In the genomic region with DNA sequence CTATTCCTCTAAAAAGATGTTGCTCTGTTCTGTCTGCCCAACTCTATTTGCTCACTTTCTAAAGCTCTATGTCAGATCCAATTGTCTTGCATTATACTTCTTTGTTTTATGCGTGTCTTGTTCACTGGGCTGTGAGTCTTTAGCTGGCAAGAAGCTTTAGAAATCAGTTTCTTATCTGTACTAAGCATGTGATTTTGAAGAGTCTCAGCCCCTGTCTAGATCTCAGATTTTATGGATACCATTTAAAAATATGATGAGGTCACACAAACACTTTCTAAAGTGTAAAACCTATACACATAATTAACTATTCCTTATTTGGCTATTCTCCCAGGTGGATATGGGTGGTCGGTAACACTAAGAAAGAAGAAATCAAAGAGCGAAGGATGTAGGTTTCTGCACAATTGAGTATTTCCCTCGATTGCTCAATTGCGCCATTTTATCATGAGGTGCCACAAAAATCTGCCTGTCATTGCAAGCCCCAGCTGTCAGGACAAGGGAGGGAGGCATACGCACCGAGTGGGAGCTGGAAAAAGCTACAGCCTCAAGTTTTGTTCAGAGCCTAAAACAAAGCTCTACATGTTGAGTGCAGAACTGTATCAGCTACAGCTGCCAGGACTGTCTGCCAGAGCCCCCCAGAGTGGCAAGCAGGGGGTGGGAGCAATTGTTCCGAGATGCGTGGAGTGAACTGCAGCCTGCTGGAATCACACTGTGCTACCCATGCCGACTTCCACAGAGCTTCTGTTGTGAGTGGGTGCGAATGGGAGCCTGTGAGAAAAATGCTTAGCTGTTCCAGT, we compare ENCODE assay signal across 8 mouse cellular contexts. TPM values are rescaled to one million over a fixed set of nuclear protein-coding genes. Genes with fewer than 3 reads are reported as not detected.
A peak's percentile ranks its signal among the peaks of the same experiment; 100 is the strongest.
DNase-seq lines count a peak whose midpoint lies in the region; ATAC-seq lines count a peak whose summit lies in the region.

No protein-coding gene starts in this region.

- ATAC-seq in midbrain, embryonic 12.5 days (ENCODE audit: low FRiP score, low read depth), result peak; percentile 68; the same call in 1 of the 2 replicates

- H3K4me1 ChIP-seq in midbrain, embryonic 12.5 days, result no peaks in the 10 kb centered on the region
- H3K4me1 ChIP-seq in midbrain, embryonic 10.5 days, result no peaks in the 10 kb centered on the region

- no peaks in the 10 kb centered on the region for H3K9me3 ChIP-seq in midbrain, embryonic 12.5 days
- H3K9me3 ChIP-seq in midbrain, embryonic 10.5 days (replicated peaks), result no peaks in the 10 kb centered on the region

- H3K4me3 ChIP-seq in midbrain, embryonic 12.5 days, result no peak overlapping the region
- no peak overlapping the region for H3K4me3 ChIP-seq in midbrain, embryonic 10.5 days

- no peaks in the 10 kb centered on the region for H3K27me3 ChIP-seq in midbrain, embryonic 12.5 days
- H3K27me3 ChIP-seq in midbrain, embryonic 10.5 days (ENCODE audit: low read depth, poor library complexity, severe bottlenecking), result no peaks in the 10 kb centered on the region

- H3K4me2 ChIP-seq in midbrain, embryonic 12.5 days (replicated peaks), result no peak overlapping the region

- WGBS in midbrain, embryonic 12.5 days, result 73% methylated on average over 11 of the region's 11 CpGs
- 83% methylated on average over 11 of the region's 11 CpGs for WGBS in midbrain, embryonic 10.5 days

- H3K27ac ChIP-seq in midbrain, embryonic 12.5 days (replicated peaks), result no peak overlapping the region
- H3K27ac ChIP-seq in midbrain, embryonic 10.5 days (replicated peaks), result no peak overlapping the region

- no peak overlapping the region for H3K9ac ChIP-seq in midbrain, embryonic 12.5 days (replicated peaks)

- DNase-seq in midbrain, embryonic 10.5 days (ENCODE audit: low spot score), result no peak
- DNase-seq in frontal cortex, adult 2 months (ENCODE audit: extremely low spot score in 1 of 2, low spot score in 1 of 2), result peak; percentile 82 to 83
- DNase-seq in left cerebral cortex, postnatal 10 days (ENCODE audit: extremely low spot score in 1 of 2, low spot score in 2 of 2), result peak; percentile 52 to 56
- DNase-seq in right cerebral cortex, adult 18-20 months, result peak; percentile 87
- DNase-seq in urinary bladder, postnatal 25 days (ENCODE audit: low spot score), result no peak
- no peak for DNase-seq in gastrocnemius, postnatal 10 days
- DNase-seq in gastrocnemius, postnatal 14 days, result no peak

- no peaks in the 10 kb centered on the region for H3K36me3 ChIP-seq in midbrain, embryonic 12.5 days
- no peaks in the 10 kb centered on the region for H3K36me3 ChIP-seq in midbrain, embryonic 10.5 days

- intact Hi-C loops in left cerebral cortex, postnatal 10 days (cut with DNase I), result no loop called here
- intact Hi-C loops in gastrocnemius, postnatal 14 days (cut with DNase I; ENCODE audit: low total_unique reads), result no loop called here

RNA-seq across cellular contexts. Expression of a gene that starts 47.6 kb away (rescaled TPM):
- 16.7 and 18.2 TPM in 2 replicates for polyA plus RNA-seq in midbrain, embryonic 12.5 days (2016; fragmentation: Nextera tagmentation; extraction: Ambion mirVana)
- 1.8 and 6.0 TPM in 2 replicates for polyA plus RNA-seq in midbrain, embryonic 10.5 days (2016; fragmentation: Nextera tagmentation; extraction: Ambion mirVana)
- polyA plus RNA-seq in frontal cortex, adult 2 months (2012; rRNA removed), result 94.8 and 107 TPM in 2 replicates
- 100 to 1,000 TPM; 259 to 268 TPM for total RNA-seq in left cerebral cortex, postnatal 10 days (2021)
- total RNA-seq in gastrocnemius, postnatal 10 days (2021), result under 1 TPM; 0.29 to 0.35 TPM
- total RNA-seq in gastrocnemius, postnatal 14 days (2021), result under 1 TPM in 1 of 2 experiments, not detected in 1; 0.14 TPM

Comparison
In these comparisons a context has a peak if more than half of its experiments do, and no peak if none do; other contexts are left out.
1. DNase-seq: peak in frontal cortex, adult 2 months (2 of 2), left cerebral cortex, postnatal 10 days (2 of 2) and right cerebral cortex, adult 18-20 months (single experiment); none in midbrain, embryonic 10.5 days (single experiment), urinary bladder, postnatal 25 days (single experiment), gastrocnemius, postnatal 10 days (single experiment) and gastrocnemius, postnatal 14 days (single experiment).
2. RNA of a gene that starts 47.6 kb away (total RNA-seq): 259 to 268 TPM in left cerebral cortex, postnatal 10 days; 0.29 to 0.35 TPM in gastrocnemius, postnatal 10 days and 0.14 TPM in gastrocnemius, postnatal 14 days; every median in the first group is over 100 times any median in the second.